Mouse (Mus musculus) kidney, postnatal 14 days (tissue): ENCODE data around the gene Pin4.

Experiments used
- DNase-seq: peaks from one replicate; pipeline ENCODE4 v3.0.0; 2022; ENCODE audit warnings: mixed read lengths

Gene Pin4

GRCm38 (mm10) chrX:102156618-102157422, 37.6 kb downstream of the Pin4 start, which contains the start of gene Ercc6l:
TSS of gene Ercc6l (minus strand) at chrX:102157091.
- DNase-seq, result peak; percentile 94

GRCm38 (mm10) chrX:102157423-102157791, 38.2 kb downstream of the Pin4 start:
- no peak for DNase-seq

- peak; percentile 17 for DNase-seq
Observed at GRCm38 (mm10) chrX:102159778-102160177, 40.5 kb downstream of the Pin4 start.

- DNase-seq, result no peak
Observed at GRCm38 (mm10) chrX:102160528-102160927, 41.3 kb downstream of the Pin4 start.

- no peak for DNase-seq
Observed at GRCm38 (mm10) chrX:102163096-102163495, 43.8 kb downstream of the Pin4 start.

- no peak for DNase-seq
Observed at GRCm38 (mm10) chrX:102163529-102163928, 44.3 kb downstream of the Pin4 start.

- no peak for DNase-seq
Observed at GRCm38 (mm10) chrX:102166521-102166920, 47.3 kb downstream of the Pin4 start.

GRCm38 (mm10) chrX:102166986-102167385, 47.7 kb downstream of the Pin4 start:
- no peak for DNase-seq

GRCm38 (mm10) chrX:102169724-102170123, 50.5 kb downstream of the Pin4 start:
- no peak for DNase-seq

GRCm38 (mm10) chrX:102170135-102170534, 50.9 kb downstream of the Pin4 start:
- no peak for DNase-seq

- DNase-seq, result no peak
Observed at GRCm38 (mm10) chrX:102170900-102171299, 51.7 kb downstream of the Pin4 start.

GRCm38 (mm10) chrX:102175538-102176287, 56.5 kb downstream of the Pin4 start:
- DNase-seq, result no peak
